Mouse (Mus musculus) NIH3T3 (cell line): ENCODE measurements around the gene Mettl17.
"Not testable (repeated sequence)": the region's sequence is repeated elsewhere in the genome, so short reads cannot be mapped to it uniquely, and the experiment has no call there.

Experiments
- DNase-seq: peaks from one replicate; pipeline ENCODE4 v3.0.0-alpha.2; 2012; ENCODE audit warnings: low read depth

Mettl17 gene

GRCm38 (mm10) chr14:51884598-51885331 is at the start of gene Mettl17:
TSS of gene Mettl17 (plus strand) at chr14:51884842.
- peak; percentile 95 for DNase-seq

GRCm38 (mm10) chr14:51838480-51838879 is 46.2 kb upstream of the Mettl17 start:
- not testable (repeated sequence) for DNase-seq

GRCm38 (mm10) chr14:51842250-51842649 is 42.4 kb upstream of the Mettl17 start:
- DNase-seq: no peak

GRCm38 (mm10) chr14:51842781-51843180 is 41.9 kb upstream of the Mettl17 start:
- no peak for DNase-seq

GRCm38 (mm10) chr14:51843882-51844281 is 40.8 kb upstream of the Mettl17 start:
- DNase-seq: no peak

- DNase-seq: no peak
Measured at GRCm38 (mm10) chr14:51846566-51846965, 38.1 kb upstream of the Mettl17 start.

- not testable (repeated sequence) for DNase-seq
Measured at GRCm38 (mm10) chr14:51851006-51851405, 33.6 kb upstream of the Mettl17 start.

- DNase-seq: no peak
Measured at GRCm38 (mm10) chr14:51853399-51853798, 31.2 kb upstream of the Mettl17 start, which contains the start of gene Ear6. TSS of gene Ear6 (plus strand) at chr14:51853699.

- not testable (repeated sequence) for DNase-seq
Measured at GRCm38 (mm10) chr14:51855280-51855679, 29.4 kb upstream of the Mettl17 start.

GRCm38 (mm10) chr14:51863603-51864002 is 21.0 kb upstream of the Mettl17 start:
- DNase-seq: peak; percentile 36

GRCm38 (mm10) chr14:51870756-51871155 is 13.9 kb upstream of the Mettl17 start:
- no peak for DNase-seq

GRCm38 (mm10) chr14:51871741-51872140 is 12.9 kb upstream of the Mettl17 start:
- no peak for DNase-seq

- DNase-seq: no peak
Measured at GRCm38 (mm10) chr14:51877517-51877916, 7.1 kb upstream of the Mettl17 start.

GRCm38 (mm10) chr14:51883527-51884030 is 1.1 kb upstream of the Mettl17 start:
- DNase-seq: peak; percentile 87

- peak; percentile 33 for DNase-seq
Measured at GRCm38 (mm10) chr14:51884031-51884544, 554 bp upstream of the Mettl17 start.

GRCm38 (mm10) chr14:51886051-51886450 is 1.4 kb downstream of the Mettl17 start:
- DNase-seq: no peak

- DNase-seq: no peak
Measured at GRCm38 (mm10) chr14:51889833-51890232, 5.2 kb downstream of the Mettl17 start.

GRCm38 (mm10) chr14:51892191-51892939 is 7.7 kb downstream of the Mettl17 start, which contains the start of gene Slc39a2:
TSS of gene Slc39a2 (plus strand) at chr14:51892889.
- no peak for DNase-seq

- DNase-seq: no peak
Measured at GRCm38 (mm10) chr14:51893094-51893794, 8.6 kb downstream of the Mettl17 start.

- no peak for DNase-seq
Measured at GRCm38 (mm10) chr14:51893809-51894208, 9.2 kb downstream of the Mettl17 start.

GRCm38 (mm10) chr14:51895071-51895470 is 10.4 kb downstream of the Mettl17 start:
- DNase-seq: no peak

GRCm38 (mm10) chr14:51896019-51896418 is 11.4 kb downstream of the Mettl17 start:
- DNase-seq: no peak
